Mouse (Mus musculus): ENCODE data around the gene Neu3. TPM values are rescaled to one million over a fixed set of nuclear protein-coding genes. Genes with fewer than 3 reads are reported as not detected.

The Neu3 gene
- polyA plus RNA-seq, 1 experiment, result 32.1 TPM

DNA sequence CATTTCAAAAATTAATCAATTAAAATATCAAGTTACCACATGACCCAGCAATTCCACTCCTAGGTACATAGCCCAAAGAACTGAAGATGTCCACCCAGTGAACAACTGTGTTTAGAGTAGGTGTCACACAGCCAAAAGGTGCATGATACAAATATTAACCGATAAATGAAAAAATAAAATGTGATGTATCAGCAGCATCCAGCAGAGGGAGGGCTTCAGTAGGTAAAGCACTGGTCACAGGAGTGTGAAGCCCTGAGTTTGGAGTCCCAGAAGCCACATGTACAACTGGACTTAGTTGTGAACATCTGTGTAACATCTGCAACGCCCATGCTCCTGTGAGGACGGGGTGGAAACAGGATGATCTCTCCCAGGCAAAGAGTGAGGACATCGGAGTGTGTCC is 26.1 kb upstream of the Neu3 start:
- WGBS, result 92% methylated on average over 4 of the region's 4 CpGs
- TF ChIP-seq CTCF (IDR thresholded peaks at IDR 0.05; ENCODE audit: borderline replicate concordance, control insufficient read depth, extremely low read depth, insufficient read depth, low read length, poor library complexity), result no peak
- no peak for TF ChIP-seq POLR2A (IDR thresholded peaks at IDR 0.05; ENCODE audit: control insufficient read depth, extremely low read depth, insufficient read depth, low read length, poor library complexity)
- Histone ChIP-seq H3K27me3 (ENCODE audit: control insufficient read depth, insufficient read depth, low read length) (no peaks in the 10 kb centered on the region), H3K36me3 (ENCODE audit: control insufficient read depth, insufficient read depth, low read length) (peaks cover 10% of the 10 kb centered on the region), H3K4me3 (ENCODE audit: control insufficient read depth, insufficient read depth, low read length) (no peak overlapping the region), H3K4me1 (replicated peaks; ENCODE audit: control insufficient read depth, insufficient read depth, low read length) (peaks cover 16% of the 10 kb centered on the region), H3K27ac (ENCODE audit: control insufficient read depth, insufficient read depth, low read length) (no peak overlapping the region)
- no peak for DNase-seq

DNA sequence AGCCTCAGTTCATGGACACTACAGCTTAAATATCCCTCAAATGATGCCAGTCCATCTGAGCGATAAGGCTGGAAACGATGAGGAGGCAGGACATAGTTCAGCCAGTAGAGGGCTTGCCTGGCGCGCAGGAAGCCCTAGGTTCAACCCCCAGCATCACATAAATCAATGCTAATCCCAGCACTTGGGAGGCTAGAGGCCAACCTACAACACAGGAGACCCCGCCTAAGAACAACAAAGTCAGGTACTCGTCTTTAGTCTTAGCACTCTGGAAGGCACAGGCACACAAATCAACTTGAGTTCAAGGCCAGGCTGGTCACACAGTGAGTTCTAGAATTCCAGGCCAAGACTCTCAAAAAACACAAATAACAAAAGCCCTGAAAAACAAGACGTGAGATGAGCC is 25.1 kb upstream of the Neu3 start:
- Histone ChIP-seq H3K4me1 (replicated peaks; ENCODE audit: control insufficient read depth, insufficient read depth, low read length) (peaks cover 16% of the 10 kb centered on the region), H3K36me3 (ENCODE audit: control insufficient read depth, insufficient read depth, low read length) (peaks cover 17% of the 10 kb centered on the region), H3K4me3 (ENCODE audit: control insufficient read depth, insufficient read depth, low read length) (no peak overlapping the region), H3K27ac (ENCODE audit: control insufficient read depth, insufficient read depth, low read length) (no peak overlapping the region), H3K27me3 (ENCODE audit: control insufficient read depth, insufficient read depth, low read length) (no peaks in the 10 kb centered on the region)
- no peak for DNase-seq
- TF ChIP-seq CTCF (IDR thresholded peaks at IDR 0.05; ENCODE audit: borderline replicate concordance, control insufficient read depth, extremely low read depth, insufficient read depth, low read length, poor library complexity) (no peak), POLR2A (IDR thresholded peaks at IDR 0.05; ENCODE audit: control insufficient read depth, extremely low read depth, insufficient read depth, low read length, poor library complexity) (no peak)
- WGBS, result 96% methylated on average over 7 of the region's 7 CpGs

DNA sequence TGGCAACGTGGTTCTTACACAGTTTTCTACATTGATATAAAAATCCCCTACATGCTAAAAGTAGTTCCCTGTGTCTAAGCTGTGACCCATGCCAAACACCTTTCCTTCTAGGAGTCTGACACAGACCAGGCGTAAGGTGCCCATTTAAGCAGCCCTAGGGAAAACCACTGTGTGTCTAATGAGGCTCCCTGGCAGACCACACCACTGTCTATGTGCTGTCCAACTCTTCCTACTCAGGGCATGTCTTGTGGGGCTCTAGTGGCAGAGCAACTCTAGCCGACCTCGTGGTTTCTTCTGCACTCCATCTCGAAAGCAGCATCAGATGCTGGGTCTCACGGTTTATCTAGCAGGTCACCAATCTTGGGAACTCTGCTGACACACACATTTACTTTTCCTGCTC is 23.4 kb upstream of the Neu3 start:
- peaks cover 7% of the 10 kb centered on the region for H3K4me1 ChIP-seq (replicated peaks; ENCODE audit: control insufficient read depth, insufficient read depth, low read length)
- no peaks in the 10 kb centered on the region for H3K27me3 ChIP-seq (ENCODE audit: control insufficient read depth, insufficient read depth, low read length)
- peaks cover 34% of the 10 kb centered on the region for H3K36me3 ChIP-seq (ENCODE audit: control insufficient read depth, insufficient read depth, low read length)
- no peak overlapping the region for H3K27ac ChIP-seq (ENCODE audit: control insufficient read depth, insufficient read depth, low read length)
- H3K4me3 ChIP-seq (ENCODE audit: control insufficient read depth, insufficient read depth, low read length), result no peak overlapping the region
- 66% methylated on average over 6 of the region's 6 CpGs for WGBS
- TF ChIP-seq CTCF (IDR thresholded peaks at IDR 0.05; ENCODE audit: borderline replicate concordance, control insufficient read depth, extremely low read depth, insufficient read depth, low read length, poor library complexity), result no peak
- no peak for DNase-seq

DNA sequence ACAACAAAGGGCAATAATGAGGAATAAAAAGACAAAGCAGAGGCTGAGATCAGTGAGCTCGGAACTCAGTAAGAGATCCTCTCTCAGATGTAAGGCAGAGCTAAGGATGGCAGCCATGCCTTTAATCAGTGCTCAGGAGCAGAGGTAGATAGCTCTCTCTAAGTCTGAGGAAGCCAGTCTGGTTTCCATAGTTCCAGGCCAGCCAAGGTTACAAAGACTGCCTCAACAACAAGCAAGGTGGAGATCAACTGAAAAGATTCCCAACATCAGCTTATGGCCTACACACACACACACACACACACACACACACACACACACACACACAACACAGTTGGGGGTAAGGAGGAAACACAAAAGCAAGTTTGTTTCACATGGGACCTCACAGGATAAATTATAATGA is 22.9 kb upstream of the Neu3 start:
- peaks cover 39% of the 10 kb centered on the region for H3K36me3 ChIP-seq (ENCODE audit: control insufficient read depth, insufficient read depth, low read length)
- TF ChIP-seq CTCF (IDR thresholded peaks at IDR 0.05; ENCODE audit: borderline replicate concordance, control insufficient read depth, extremely low read depth, insufficient read depth, low read length, poor library complexity), result no peak

GRCm38 (mm10) chr7:99850534-99850933 is 22.3 kb upstream of the Neu3 start:
- no peak overlapping the region for H3K27ac ChIP-seq (ENCODE audit: control insufficient read depth, insufficient read depth, low read length)
- no peak for TF ChIP-seq CTCF (IDR thresholded peaks at IDR 0.05; ENCODE audit: borderline replicate concordance, control insufficient read depth, extremely low read depth, insufficient read depth, low read length, poor library complexity)
- TF ChIP-seq POLR2A (IDR thresholded peaks at IDR 0.05; ENCODE audit: control insufficient read depth, extremely low read depth, insufficient read depth, low read length, poor library complexity), result no peak
- DNase-seq, result no peak
- peaks cover 3% of the 10 kb centered on the region for H3K4me1 ChIP-seq (replicated peaks; ENCODE audit: control insufficient read depth, insufficient read depth, low read length)
- peaks cover 45% of the 10 kb centered on the region for H3K36me3 ChIP-seq (ENCODE audit: control insufficient read depth, insufficient read depth, low read length)
- no peaks in the 10 kb centered on the region for H3K27me3 ChIP-seq (ENCODE audit: control insufficient read depth, insufficient read depth, low read length)
- 95% methylated on average over 5 of the region's 5 CpGs for WGBS
- no peak overlapping the region for H3K4me3 ChIP-seq (ENCODE audit: control insufficient read depth, insufficient read depth, low read length)

More for the DNA sequence above, 22.9 kb upstream of the Neu3 start:
- Histone ChIP-seq H3K4me1 (replicated peaks; ENCODE audit: control insufficient read depth, insufficient read depth, low read length) (peaks cover 3% of the 10 kb centered on the region), H3K4me3 (ENCODE audit: control insufficient read depth, insufficient read depth, low read length) (no peak overlapping the region), H3K27me3 (ENCODE audit: control insufficient read depth, insufficient read depth, low read length) (no peaks in the 10 kb centered on the region), H3K27ac (ENCODE audit: control insufficient read depth, insufficient read depth, low read length) (no peak overlapping the region)
- DNase-seq, result no peak
- 93% methylated on average over 1 of the region's 1 CpGs for WGBS

GRCm38 (mm10) chr7:99845533-99846236 is 17.5 kb upstream of the Neu3 start:
- Histone ChIP-seq H3K4me3 (ENCODE audit: control insufficient read depth, insufficient read depth, low read length) (no peak overlapping the region), H3K36me3 (ENCODE audit: control insufficient read depth, insufficient read depth, low read length) (peaks cover 75% of the 10 kb centered on the region), H3K27ac (ENCODE audit: control insufficient read depth, insufficient read depth, low read length) (no peak overlapping the region), H3K4me1 (replicated peaks; ENCODE audit: control insufficient read depth, insufficient read depth, low read length) (no peaks in the 10 kb centered on the region), H3K27me3 (ENCODE audit: control insufficient read depth, insufficient read depth, low read length) (no peaks in the 10 kb centered on the region)
- no peak for TF ChIP-seq POLR2A (IDR thresholded peaks at IDR 0.05; ENCODE audit: control insufficient read depth, extremely low read depth, insufficient read depth, low read length, poor library complexity)
- no peak for DNase-seq
- WGBS, result 98% methylated on average over 8 of the region's 8 CpGs

DNA sequence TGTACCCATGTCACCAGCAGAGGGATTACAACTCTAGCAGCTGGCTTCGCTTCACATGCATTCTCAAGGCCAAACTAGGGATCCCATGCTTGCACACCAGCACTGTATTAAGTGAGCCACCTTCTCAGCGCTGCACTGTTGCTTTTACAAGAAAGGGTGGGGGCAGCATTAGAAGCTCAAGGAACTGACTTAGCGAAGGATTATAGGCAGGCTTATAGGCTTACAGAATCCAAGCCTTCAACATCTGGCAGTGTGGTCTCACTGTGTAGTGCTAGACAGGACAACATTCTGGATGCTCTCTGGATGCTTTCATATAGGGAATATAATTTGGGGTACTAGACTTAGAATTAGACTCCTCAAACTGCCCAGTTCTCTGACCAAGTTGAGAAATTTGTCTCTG is 10.0 kb upstream of the Neu3 start:
- Histone ChIP-seq H3K4me3 (ENCODE audit: control insufficient read depth, insufficient read depth, low read length) (no peak overlapping the region), H3K36me3 (ENCODE audit: control insufficient read depth, insufficient read depth, low read length) (peaks cover 56% of the 10 kb centered on the region), H3K27me3 (ENCODE audit: control insufficient read depth, insufficient read depth, low read length) (no peaks in the 10 kb centered on the region), H3K4me1 (replicated peaks; ENCODE audit: control insufficient read depth, insufficient read depth, low read length) (peaks cover 13% of the 10 kb centered on the region), H3K27ac (ENCODE audit: control insufficient read depth, insufficient read depth, low read length) (no peak overlapping the region)
- 98% methylated on average over 3 of the region's 3 CpGs for WGBS
- TF ChIP-seq POLR2A (IDR thresholded peaks at IDR 0.05; ENCODE audit: control insufficient read depth, extremely low read depth, insufficient read depth, low read length, poor library complexity), result no peak
- TF ChIP-seq CTCF (IDR thresholded peaks at IDR 0.05; ENCODE audit: borderline replicate concordance, control insufficient read depth, extremely low read depth, insufficient read depth, low read length, poor library complexity), result no peak
- DNase-seq, result no peak

Measured in thymus, adult 2 months (tissue).